Mouse (Mus musculus): Measurements from ENCODE around the gene Spop. TPM values are rescaled to one million over a fixed set of nuclear protein-coding genes. Genes with fewer than 3 reads are reported as not detected.

The Spop gene
- total RNA-seq, 2 experiments from 2014 or later: 37.5 to 55.3 TPM

Other genes with a start within 250 kb of the Spop start
- gene Tac4, start 152.6 kb upstream of the Spop start, total RNA-seq (2014; fragmentation: Nextera tagmentation): not detected in 2 replicates
- gene Tac4, start 152.6 kb upstream of the Spop start, total RNA-seq (2017): not detected in 2 replicates
- 62.2 and 67.6 TPM in 2 replicates for gene Kat7, start 103.8 kb upstream of the Spop start, total RNA-seq (2014; fragmentation: Nextera tagmentation)
- 60.5 and 78.9 TPM in 2 replicates for gene Kat7, start 103.8 kb upstream of the Spop start, total RNA-seq (2017)
- 68.2 and 71.9 TPM in 2 replicates for gene Fam117a, start 77.1 kb upstream of the Spop start, total RNA-seq (2014; fragmentation: Nextera tagmentation)
- 49.9 and 50.2 TPM in 2 replicates for gene Fam117a, start 77.1 kb upstream of the Spop start, total RNA-seq (2017)
- gene Slc35b1, start 29.4 kb upstream of the Spop start, total RNA-seq (2014; fragmentation: Nextera tagmentation): 30.6 and 84.7 TPM in 2 replicates
- 29.3 and 54.5 TPM in 2 replicates for gene Slc35b1, start 29.4 kb upstream of the Spop start, total RNA-seq (2017)
- gene Nxph3, start 100.5 kb downstream of the Spop start, total RNA-seq (2014; fragmentation: Nextera tagmentation): not detected in 2 replicates
- gene Nxph3, start 100.5 kb downstream of the Spop start, total RNA-seq (2017): not detected in 2 replicates
- gene Ngfr, start 173.7 kb downstream of the Spop start, total RNA-seq (2014; fragmentation: Nextera tagmentation): not detected in 2 replicates
- not detected in 2 replicates for gene Ngfr, start 173.7 kb downstream of the Spop start, total RNA-seq (2017)